Mouse (Mus musculus) heart, postnatal 0 days (tissue): Measurements from ENCODE around the gene Gm3327. TPM values are rescaled to one million over a fixed set of nuclear protein-coding genes. Genes with fewer than 3 reads are reported as not detected.

Source experiments
- ATAC-seq: fragments of 200-750 bp; cut with Nextera tagmentation; 2 replicates; pipeline ENCODE4 v1.8.0; 2017; ENCODE audit warnings: low read depth, moderate number of reproducible peaks, moderate library complexity; ENCODE audit not compliant: insufficient read depth
- DNase-seq: peaks from one replicate; pipeline ENCODE4 v3.0.0-alpha.2; 2016; ENCODE audit warnings: low spot score
- H3K27ac ChIP-seq: fragments of 300-500 bp; sonication (generic); 2 replicates; pipeline ENCODE4 v1.5.1; 2014; ENCODE audit warnings: low read depth, mild to moderate bottlenecking
- H3K27me3 ChIP-seq: fragments of 300-500 bp; sonication (generic); 2 replicates; pipeline ENCODE4 v1.6.1; 2014; ENCODE audit warnings: low read length, mixed read lengths; ENCODE audit not compliant: control insufficient read depth, insufficient read depth
- H3K36me3 ChIP-seq: fragments of 300-500 bp; sonication (generic); replicated peaks from 2 replicates; pipeline ENCODE4 v1.6.1; 2014; ENCODE audit warnings: low read length, mixed read lengths; ENCODE audit not compliant: control insufficient read depth, insufficient read depth
- H3K4me1 ChIP-seq: fragments of 300-500 bp; sonication (generic); 2 replicates; pipeline ENCODE4 v1.6.1; 2014; ENCODE audit warnings: antibody characterized with exemption; ENCODE audit not compliant: control insufficient read depth, insufficient read depth
- H3K4me2 ChIP-seq: fragments of 300-500 bp; sonication (generic); 2 replicates; pipeline ENCODE4 v1.6.1; 2014; ENCODE audit warnings: low read depth, mild to moderate bottlenecking, low read length, moderate library complexity
- H3K4me3 ChIP-seq: fragments of 300-500 bp; sonication (generic); 2 replicates; pipeline ENCODE4 v1.5.1; 2014; ENCODE audit warnings: low read depth, low read length
- H3K9ac ChIP-seq: fragments of 300-500 bp; sonication (generic); replicated peaks from 2 replicates; pipeline ENCODE4 v1.6.1; 2014; ENCODE audit warnings: low read depth, low read length, mixed read lengths
- H3K9me3 ChIP-seq: fragments of 300-500 bp; sonication (generic); replicated peaks from 2 replicates; pipeline ENCODE4 v1.6.1; 2016; ENCODE audit warnings: low read length; ENCODE audit not compliant: control insufficient read depth
- CTCF ChIP-seq: IDR thresholded peaks from 2 replicates; pipeline ENCODE4 v1.5.1; 2016; ENCODE audit warnings: antibody characterized with exemption, control low read depth, low read depth
- EP300 ChIP-seq: IDR thresholded peaks from 2 replicates; pipeline ENCODE4 v1.6.1; 2016; ENCODE audit warnings: antibody characterized with exemption, low read depth
- polyA plus RNA-seq: library from polyadenylated mRNA; unstranded; fragments of >200 nt; fragmentation: Nextera tagmentation; extraction: Ambion mirVana; gene quantifications from 2 replicates; pipeline ENCODE4 v1.2.1, GENCODE M21; 2015
- total RNA-seq: library from RNA; depleted of rRNA; stranded (reverse); fragments of >200 nt; gene quantifications from 2 replicates; pipeline ENCODE4 v1.2.3, GENCODE M21; 2014; ENCODE audit warnings: low replicate concordance; rRNA removed

The Gm3327 gene
- total and polyA plus RNA-seq, 2 experiments from 2014 or later: not detected

- Histone ChIP-seq H3K4me3 (no peak overlapping the region), H3K27me3 (no peaks in the 10 kb centered on the region), H3K27ac (no peak overlapping the region), H3K4me1 (no peaks in the 10 kb centered on the region), H3K9me3 (no peaks in the 10 kb centered on the region), H3K4me2 (no peak overlapping the region), H3K9ac (no peak overlapping the region), H3K36me3 (no peaks in the 10 kb centered on the region)
- no peak for ATAC-seq
- no peak for DNase-seq
- TF ChIP-seq EP300 (no peak), CTCF (no peak)
Measured at GRCm38 (mm10) chr14:44110981-44111380, 12.7 kb upstream of the Gm3327 start.

Other genes starting within 250 kb of the Gm3327 start
- not detected in 2 replicates for gene Ear1, start 248.3 kb upstream of the Gm3327 start, total RNA-seq
- gene Ear1, start 248.3 kb upstream of the Gm3327 start, polyA plus RNA-seq: not detected in 2 replicates
- gene Ear10, start 200.3 kb upstream of the Gm3327 start, total RNA-seq: not detected in 2 replicates
- not detected in 2 replicates for gene Ear10, start 200.3 kb upstream of the Gm3327 start, polyA plus RNA-seq
- gene Gm8113, start 198.5 kb upstream of the Gm3327 start, total RNA-seq: 12.9 and 20.5 TPM in 2 replicates
- gene Gm8113, start 198.5 kb upstream of the Gm3327 start, polyA plus RNA-seq: 32.3 and 33.7 TPM in 2 replicates
- gene Ang5, start 166.8 kb upstream of the Gm3327 start, total RNA-seq: not detected in 2 replicates
- gene Ang5, start 166.8 kb upstream of the Gm3327 start, polyA plus RNA-seq: not detected in 2 replicates
- not detected in 2 replicates for gene Ang6, start 121.6 kb upstream of the Gm3327 start, total RNA-seq
- not detected in 2 replicates for gene Ang6, start 121.6 kb upstream of the Gm3327 start, polyA plus RNA-seq
- not detected in 2 replicates for gene Ear2, start 21.2 kb upstream of the Gm3327 start, total RNA-seq
- 0.38 and 0.45 TPM in 2 replicates for gene Ear2, start 21.2 kb upstream of the Gm3327 start, polyA plus RNA-seq
- not detected in 2 replicates for gene Gm8212, start 73.8 kb downstream of the Gm3327 start, total RNA-seq
- gene Gm8212, start 73.8 kb downstream of the Gm3327 start, polyA plus RNA-seq: not detected in 2 replicates
- not detected in 2 replicates for gene 4930503E14Rik, start 89.4 kb downstream of the Gm3327 start, total RNA-seq
- not detected in 2 replicates for gene 4930503E14Rik, start 89.4 kb downstream of the Gm3327 start, polyA plus RNA-seq
- gene Gm8220, start 161.7 kb downstream of the Gm3327 start, total RNA-seq: not detected in 2 replicates
- gene Gm8220, start 161.7 kb downstream of the Gm3327 start, polyA plus RNA-seq: not detected in 2 replicates
- gene Gm5930, start 214.7 kb downstream of the Gm3327 start, total RNA-seq: not detected in 2 replicates
- gene Gm5930, start 214.7 kb downstream of the Gm3327 start, polyA plus RNA-seq: not detected in 2 replicates
- not detected in 2 replicates for gene Gm8229, start 241.5 kb downstream of the Gm3327 start, total RNA-seq
- not detected in 2 replicates for gene Gm8229, start 241.5 kb downstream of the Gm3327 start, polyA plus RNA-seq